Mouse (Mus musculus): Measurements from ENCODE around the gene Tia1. TPM values are rescaled to one million over a fixed set of nuclear protein-coding genes. Genes with fewer than 3 reads are reported as not detected.
A peak's percentile ranks its signal among the peaks of the same experiment; 100 is the strongest.

The Tia1 gene
- polyA plus RNA-seq, 1 experiment = 331 TPM

GRCm38 (mm10) chr6:86437711-86438110 lies 33.7 kb downstream of the Tia1 start:
- DNase-seq (ENCODE audit: low read depth) = peak; percentile 59
- TF ChIP-seq POLR2A (IDR thresholded peaks at IDR 0.05; ENCODE audit: borderline replicate concordance, extremely low read depth, insufficient read depth, insufficient read length, poor library complexity, severe bottlenecking) (no peak), CTCF (IDR thresholded peaks at IDR 0.05; ENCODE audit: borderline replicate concordance, extremely low read depth, insufficient read depth, insufficient read length) (peak; percentile 47; the same call in 1 of the 2 replicates)

GRCm38 (mm10) chr6:86438272-86439118 lies 34.5 kb downstream of the Tia1 start, which contains the start of gene C87436:
Gene C87436 (plus strand): TSS chr6:86438374.
- DNase-seq (ENCODE audit: low read depth) = peak; percentile 99
- TF ChIP-seq CTCF (IDR thresholded peaks at IDR 0.05; ENCODE audit: borderline replicate concordance, extremely low read depth, insufficient read depth, insufficient read length) = peak; percentile 57; the same call in 1 of the 2 replicates
- peak; percentile 27; the same call in 1 of the 2 replicates for TF ChIP-seq POLR2A (IDR thresholded peaks at IDR 0.05; ENCODE audit: borderline replicate concordance, extremely low read depth, insufficient read depth, insufficient read length, poor library complexity, severe bottlenecking)

- TF ChIP-seq POLR2A (IDR thresholded peaks at IDR 0.05; ENCODE audit: borderline replicate concordance, extremely low read depth, insufficient read depth, insufficient read length, poor library complexity, severe bottlenecking) (no peak), CTCF (IDR thresholded peaks at IDR 0.05; ENCODE audit: borderline replicate concordance, extremely low read depth, insufficient read depth, insufficient read length) (no peak)
- DNase-seq (ENCODE audit: low read depth) = no peak
These were observed 35.1 kb downstream of the Tia1 start for GRCm38 (mm10) chr6:86439119-86439496.

- DNase-seq (ENCODE audit: low read depth) = no peak
- no peak for TF ChIP-seq POLR2A (IDR thresholded peaks at IDR 0.05; ENCODE audit: borderline replicate concordance, extremely low read depth, insufficient read depth, insufficient read length, poor library complexity, severe bottlenecking)
- no peak for TF ChIP-seq CTCF (IDR thresholded peaks at IDR 0.05; ENCODE audit: borderline replicate concordance, extremely low read depth, insufficient read depth, insufficient read length)
These were observed 35.5 kb downstream of the Tia1 start for GRCm38 (mm10) chr6:86439531-86439930.

- TF ChIP-seq POLR2A (IDR thresholded peaks at IDR 0.05; ENCODE audit: borderline replicate concordance, extremely low read depth, insufficient read depth, insufficient read length, poor library complexity, severe bottlenecking) (no peak), CTCF (IDR thresholded peaks at IDR 0.05; ENCODE audit: borderline replicate concordance, extremely low read depth, insufficient read depth, insufficient read length) (no peak)
- DNase-seq (ENCODE audit: low read depth) = no peak
These were observed 37.6 kb downstream of the Tia1 start for GRCm38 (mm10) chr6:86441571-86441970.

GRCm38 (mm10) chr6:86445551-86445950 lies 41.5 kb downstream of the Tia1 start:
- no peak for DNase-seq (ENCODE audit: low read depth)
- TF ChIP-seq POLR2A (IDR thresholded peaks at IDR 0.05; ENCODE audit: borderline replicate concordance, extremely low read depth, insufficient read depth, insufficient read length, poor library complexity, severe bottlenecking) (no peak), CTCF (IDR thresholded peaks at IDR 0.05; ENCODE audit: borderline replicate concordance, extremely low read depth, insufficient read depth, insufficient read length) (no peak)

GRCm38 (mm10) chr6:86446927-86447568 lies 43.0 kb downstream of the Tia1 start:
- TF ChIP-seq POLR2A (IDR thresholded peaks at IDR 0.05; ENCODE audit: borderline replicate concordance, extremely low read depth, insufficient read depth, insufficient read length, poor library complexity, severe bottlenecking) (no peak), CTCF (IDR thresholded peaks at IDR 0.05; ENCODE audit: borderline replicate concordance, extremely low read depth, insufficient read depth, insufficient read length) (no peak)
- no peak for DNase-seq (ENCODE audit: low read depth)

GRCm38 (mm10) chr6:86456727-86457126 lies 52.7 kb downstream of the Tia1 start:
- DNase-seq (ENCODE audit: low read depth) = no peak
- no peak for TF ChIP-seq CTCF (IDR thresholded peaks at IDR 0.05; ENCODE audit: borderline replicate concordance, extremely low read depth, insufficient read depth, insufficient read length)
- no peak for TF ChIP-seq POLR2A (IDR thresholded peaks at IDR 0.05; ENCODE audit: borderline replicate concordance, extremely low read depth, insufficient read depth, insufficient read length, poor library complexity, severe bottlenecking)

- TF ChIP-seq CTCF (IDR thresholded peaks at IDR 0.05; ENCODE audit: borderline replicate concordance, extremely low read depth, insufficient read depth, insufficient read length) (no peak), POLR2A (IDR thresholded peaks at IDR 0.05; ENCODE audit: borderline replicate concordance, extremely low read depth, insufficient read depth, insufficient read length, poor library complexity, severe bottlenecking) (no peak)
These were observed 59.1 kb downstream of the Tia1 start for GRCm38 (mm10) chr6:86463079-86463478.

GRCm38 (mm10) chr6:86471317-86471716 lies 67.3 kb downstream of the Tia1 start:
- TF ChIP-seq POLR2A (IDR thresholded peaks at IDR 0.05; ENCODE audit: borderline replicate concordance, extremely low read depth, insufficient read depth, insufficient read length, poor library complexity, severe bottlenecking) (no peak), CTCF (IDR thresholded peaks at IDR 0.05; ENCODE audit: borderline replicate concordance, extremely low read depth, insufficient read depth, insufficient read length) (no peak)
- DNase-seq (ENCODE audit: low read depth) = peak; percentile 2

More at GRCm38 (mm10) chr6:86463079-86463478, 59.1 kb downstream of the Tia1 start:
- no peak for DNase-seq (ENCODE audit: low read depth)

GRCm38 (mm10) chr6:86471760-86472099 lies 67.7 kb downstream of the Tia1 start:
- DNase-seq (ENCODE audit: low read depth) = no peak

More at GRCm38 (mm10) chr6:86471760-86472099, 67.7 kb downstream of the Tia1 start:
- TF ChIP-seq POLR2A (IDR thresholded peaks at IDR 0.05; ENCODE audit: borderline replicate concordance, extremely low read depth, insufficient read depth, insufficient read length, poor library complexity, severe bottlenecking) (no peak), CTCF (IDR thresholded peaks at IDR 0.05; ENCODE audit: borderline replicate concordance, extremely low read depth, insufficient read depth, insufficient read length) (no peak)

All from brain, embryonic 14.5 days (tissue).